Mouse (Mus musculus): Measurements from ENCODE around the gene Cyp11a1.

Gene Cyp11a1

GRCm38 (mm10) chr9:58009015-58009362 is 2.8 kb downstream of the Cyp11a1 start:
- DNase-seq (ENCODE audit: low spot score): no peak

GRCm38 (mm10) chr9:58009588-58009987 is 3.4 kb downstream of the Cyp11a1 start:
- DNase-seq (ENCODE audit: low spot score): no peak

- DNase-seq (ENCODE audit: low spot score): no peak
Observed at GRCm38 (mm10) chr9:58011027-58011426, 4.8 kb downstream of the Cyp11a1 start.

GRCm38 (mm10) chr9:58011552-58011951 is 5.3 kb downstream of the Cyp11a1 start:
- DNase-seq (ENCODE audit: low spot score): no peak

GRCm38 (mm10) chr9:58012486-58012885 is 6.3 kb downstream of the Cyp11a1 start:
- no peak for DNase-seq (ENCODE audit: low spot score)

DNA sequence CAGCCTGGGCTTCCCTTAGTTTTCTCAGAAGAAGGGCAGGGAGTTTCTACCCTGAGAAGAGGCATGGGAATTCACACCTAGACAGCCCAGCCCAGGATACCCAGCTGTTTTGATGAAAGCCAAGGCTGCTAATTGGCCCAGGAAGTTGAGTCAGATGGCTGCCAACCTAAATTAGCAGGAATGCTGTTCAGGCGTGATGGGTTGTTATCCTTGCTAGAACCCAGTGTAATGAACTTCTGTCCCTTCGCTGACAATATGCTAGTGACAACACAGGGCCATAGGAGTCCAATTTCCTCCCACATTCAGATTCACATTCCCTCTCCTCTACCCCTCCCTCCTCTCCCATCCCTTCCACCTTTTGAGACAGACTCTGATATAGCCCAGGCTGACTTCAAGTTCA is 6.7 kb downstream of the Cyp11a1 start:
- DNase-seq (ENCODE audit: low spot score): no peak

- no peak for DNase-seq (ENCODE audit: low spot score)
Observed at GRCm38 (mm10) chr9:58014393-58015160, 8.4 kb downstream of the Cyp11a1 start.

DNA sequence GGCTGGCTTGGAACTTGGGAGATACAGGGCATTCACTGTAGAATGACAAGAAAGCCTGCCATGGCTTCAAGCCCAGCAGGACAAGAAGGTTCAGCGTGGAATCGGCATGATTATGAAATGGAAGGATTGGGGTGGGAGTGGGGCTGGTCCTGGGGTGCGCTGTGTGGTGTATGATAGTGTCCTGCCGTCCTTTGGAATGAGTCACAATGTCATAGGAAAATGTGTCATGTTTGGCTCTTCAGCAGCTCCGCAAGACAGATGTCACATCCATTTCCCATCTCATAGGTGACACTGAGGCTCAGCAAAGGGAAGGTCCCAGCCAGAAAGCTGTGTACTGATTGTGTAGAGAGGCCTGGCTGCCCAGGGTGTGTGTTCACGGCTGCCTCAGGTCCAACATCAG is 9.6 kb downstream of the Cyp11a1 start:
- no peak for DNase-seq (ENCODE audit: low spot score)

- no peak for DNase-seq (ENCODE audit: low spot score)
Observed at GRCm38 (mm10) chr9:58016962-58017361, 10.8 kb downstream of the Cyp11a1 start.

DNA sequence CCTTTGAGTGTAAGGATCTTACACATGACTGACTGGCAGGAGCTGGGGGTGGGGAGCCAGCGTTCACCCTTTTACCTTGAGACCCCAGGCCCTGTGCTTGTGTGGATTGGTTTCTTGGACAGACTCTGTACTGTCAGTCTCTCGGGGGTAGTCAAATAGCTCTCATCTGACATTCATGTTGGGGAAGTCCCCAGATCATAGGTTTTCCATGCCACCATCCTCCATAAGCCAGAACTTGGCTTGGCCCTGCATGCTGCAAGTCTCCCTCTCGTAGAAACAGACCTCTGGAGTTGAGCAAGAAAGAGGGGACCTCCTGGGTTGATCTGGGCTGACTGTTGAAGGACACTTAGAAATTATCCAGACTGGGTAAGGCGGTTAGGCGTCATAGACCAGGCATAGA is 12.2 kb downstream of the Cyp11a1 start:
- no peak for DNase-seq (ENCODE audit: low spot score)

DNA sequence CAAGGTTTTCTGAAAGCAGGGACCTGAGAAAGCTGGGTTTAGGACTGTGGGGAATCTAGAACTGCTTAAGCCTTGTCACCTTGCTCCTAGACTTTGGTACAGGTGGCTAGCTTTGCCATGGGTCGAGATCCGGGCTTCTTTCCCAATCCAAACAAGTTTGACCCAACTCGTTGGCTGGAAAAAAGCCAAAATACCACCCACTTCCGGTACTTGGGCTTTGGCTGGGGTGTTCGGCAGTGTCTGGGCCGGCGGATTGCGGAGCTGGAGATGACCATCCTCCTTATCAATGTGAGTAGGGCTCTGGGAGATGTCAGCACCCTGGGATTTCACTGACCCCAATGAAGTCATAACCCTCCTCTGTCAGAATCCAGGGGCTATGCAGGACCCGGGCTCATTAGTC is 19.8 kb downstream of the Cyp11a1 start:
- no peak for DNase-seq (ENCODE audit: low spot score)

GRCm38 (mm10) chr9:58027426-58028180 is 21.4 kb downstream of the Cyp11a1 start:
- no peak for DNase-seq (ENCODE audit: low spot score)

GRCm38 (mm10) chr9:58028841-58029240 is 22.6 kb downstream of the Cyp11a1 start:
- no peak for DNase-seq (ENCODE audit: low spot score)

DNA sequence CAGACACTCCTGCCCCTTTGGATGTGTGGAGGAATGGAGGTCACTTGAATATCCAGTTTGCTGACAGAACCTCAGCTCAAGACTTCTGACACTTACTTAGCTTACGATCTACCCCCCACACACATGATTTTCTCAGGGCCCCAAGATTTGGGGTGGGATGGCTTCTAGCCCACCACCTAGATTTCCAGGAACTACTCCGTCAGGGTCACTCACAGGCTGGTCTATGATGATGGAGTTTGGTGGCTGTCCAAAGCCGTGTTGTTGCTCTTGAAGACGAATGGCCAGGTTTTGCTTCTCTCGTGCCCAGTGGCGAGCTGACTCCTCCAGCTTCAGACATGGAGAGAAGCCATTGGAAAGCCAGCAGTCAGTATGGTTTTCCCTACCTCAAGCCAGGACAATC is 23.4 kb downstream of the Cyp11a1 start:
- no peak for DNase-seq (ENCODE audit: low spot score)

GRCm38 (mm10) chr9:58031895-58032294 is 25.7 kb downstream of the Cyp11a1 start:
- DNase-seq (ENCODE audit: low spot score): no peak

DNA sequence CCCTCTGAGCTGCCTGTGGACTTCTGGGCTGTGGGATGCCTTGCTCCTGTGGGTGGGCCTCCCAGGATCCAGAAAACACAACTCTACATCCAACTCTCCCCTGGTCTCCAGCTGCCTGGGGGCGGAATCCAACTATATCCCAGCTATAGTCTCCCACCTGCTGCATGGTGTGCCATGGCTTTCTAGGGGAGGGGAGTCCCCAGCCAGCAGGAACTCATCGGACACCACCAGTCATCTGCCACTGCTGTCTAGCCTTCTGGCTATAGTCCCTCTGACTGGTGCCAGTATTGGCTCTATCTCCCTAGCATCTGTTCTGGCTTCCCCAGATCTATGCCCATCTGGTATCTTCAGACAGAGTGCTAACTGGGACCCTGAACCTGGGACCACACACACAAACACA is 29.3 kb downstream of the Cyp11a1 start:
- DNase-seq (ENCODE audit: low spot score): no peak

GRCm38 (mm10) chr9:58035951-58036698 is 29.9 kb downstream of the Cyp11a1 start:
- no peak for DNase-seq (ENCODE audit: low spot score)

GRCm38 (mm10) chr9:58036961-58037360 is 30.8 kb downstream of the Cyp11a1 start:
- DNase-seq (ENCODE audit: low spot score): no peak

- peak; percentile 20 for DNase-seq (ENCODE audit: low spot score)
Observed at GRCm38 (mm10) chr9:58038500-58039168, 32.4 kb downstream of the Cyp11a1 start.

- no peak for DNase-seq (ENCODE audit: low spot score)
Observed at GRCm38 (mm10) chr9:58040977-58041376, 34.8 kb downstream of the Cyp11a1 start.

DNA sequence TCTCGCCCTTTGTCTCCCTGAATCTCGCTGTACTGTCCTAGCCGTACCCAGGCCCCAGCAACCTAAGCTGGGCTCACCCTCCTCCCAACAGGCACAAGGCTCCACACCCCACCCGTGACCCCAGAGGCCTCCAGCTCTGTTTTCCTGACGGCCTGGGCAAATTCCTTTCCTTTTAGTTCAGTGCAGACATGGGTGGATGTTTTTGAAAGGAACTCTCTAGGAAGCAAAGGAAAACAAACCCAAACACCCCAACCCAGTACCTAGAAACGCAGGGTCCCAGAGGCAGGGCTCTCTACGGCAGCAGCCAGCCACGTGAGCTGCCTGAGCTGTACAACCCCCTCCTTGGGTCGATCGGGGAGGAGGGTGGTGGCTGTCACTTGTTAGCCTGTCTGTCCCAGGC is 36.2 kb downstream of the Cyp11a1 start:
- no peak for DNase-seq (ENCODE audit: low spot score)

- DNase-seq (ENCODE audit: low spot score): no peak
Observed at GRCm38 (mm10) chr9:58043496-58044017, 37.3 kb downstream of the Cyp11a1 start.
